8 mouse cellular contexts compared by ENCODE assay signal in the genomic region with DNA sequence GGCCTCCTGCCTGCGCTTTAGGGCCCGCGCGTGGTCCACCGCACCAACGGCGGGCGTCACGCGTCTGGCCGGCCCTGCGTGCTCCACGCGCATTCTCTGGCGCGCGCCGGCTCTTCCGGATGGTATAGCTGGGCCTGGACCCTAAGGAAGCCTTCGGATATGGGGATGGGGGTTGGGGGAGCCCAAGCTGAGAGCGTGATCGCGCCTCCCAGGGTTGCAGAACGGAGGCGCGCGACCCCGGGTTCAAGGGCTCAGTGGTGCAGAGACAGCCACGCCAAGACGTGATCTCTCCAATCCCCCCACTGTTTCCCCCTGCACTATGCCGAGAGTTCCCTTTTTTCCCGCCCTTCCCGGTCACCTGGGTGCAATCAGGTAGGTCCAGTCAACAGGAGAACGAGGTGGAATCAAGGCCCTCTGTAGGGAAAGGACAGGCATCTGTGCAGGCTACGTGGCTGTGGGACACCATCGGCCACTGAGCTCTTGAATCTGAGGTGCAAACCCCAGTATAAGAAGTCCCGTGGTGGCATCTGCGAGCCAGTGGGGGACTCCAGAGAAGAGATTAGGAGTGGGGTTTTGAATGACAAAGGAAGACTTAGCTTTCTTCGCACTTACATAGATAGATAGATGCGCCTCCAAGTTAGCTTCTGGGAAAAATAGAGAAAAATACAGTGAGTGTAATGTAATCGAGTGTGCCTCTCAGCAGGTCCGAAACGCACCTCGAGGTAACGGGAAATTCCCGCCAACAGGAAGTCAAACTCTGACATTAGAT. TPM values are rescaled to one million over a fixed set of nuclear protein-coding genes. Genes with fewer than 3 reads are reported as not detected.
DNase-seq lines count a peak whose midpoint lies in the region; ATAC-seq and TF ChIP-seq lines count a peak whose summit lies in the region.

No protein-coding gene starts in this region.

- H3K9ac ChIP-seq in heart, embryonic 14.5 days (ENCODE audit: low read length) = peak overlapping the region; percentile 99

- under 1% methylated on average over 46 of the region's 46 CpGs for WGBS in heart, embryonic 14.5 days
- whole genome bisulfite sequencing in limb, embryonic 10.5 days = 1% methylated on average over 46 of the region's 46 CpGs

- H3K27ac ChIP-seq in gastrocnemius, adult 2 months = peak overlapping the region; percentile 94
- H3K27ac ChIP-seq in bone marrow macrophage, adult 2 months (ENCODE audit: insufficient read depth, low read depth, low read length) = peak overlapping the region; percentile 68
- peak overlapping the region; percentile 69 to 89 for H3K27ac ChIP-seq in heart, embryonic 14.5 days (replicated peaks in 1 of 2; ENCODE audit: control insufficient read depth in 1 of 2, insufficient read depth in 1 of 2, low read depth in 2 of 2, low read length in 2 of 2)
- H3K27ac ChIP-seq in limb, embryonic 10.5 days = peak overlapping the region; percentile 98

- H3K36me3 ChIP-seq in heart, embryonic 14.5 days (ENCODE audit: control insufficient read depth, insufficient read depth, low read length) = peaks cover 16% of the 10 kb centered on the region
- H3K36me3 ChIP-seq in limb, embryonic 10.5 days = peaks cover 42% of the 10 kb centered on the region

- ATAC-seq in heart, embryonic 14.5 days (ENCODE audit: insufficient number of reproducible peaks, insufficient read depth, low FRiP score, low read depth) = no peak

- H3K4me2 ChIP-seq in heart, embryonic 14.5 days (ENCODE audit: low read length) = peak overlapping the region; percentile 89

- no peak for TF ChIP-seq CTCF in gastrocnemius, adult 2 months (IDR thresholded peaks at IDR 0.05)
- TF ChIP-seq CTCF in bone marrow macrophage, adult 2 months (IDR thresholded peaks at IDR 0.05; ENCODE audit: low read depth, low read length) = no peak

- H3K9me3 ChIP-seq in heart, embryonic 14.5 days (ENCODE audit: control insufficient read depth, low read length) = no peaks in the 10 kb centered on the region
- no peaks in the 10 kb centered on the region for H3K9me3 ChIP-seq in limb, embryonic 10.5 days (replicated peaks)

- peak overlapping the region; percentile 93 for H3K4me3 ChIP-seq in gastrocnemius, adult 2 months
- H3K4me3 ChIP-seq in bone marrow macrophage, adult 2 months (ENCODE audit: insufficient read depth, low read length) = peak overlapping the region; percentile 97
- H3K4me3 ChIP-seq in heart, embryonic 14.5 days (ENCODE audit: control insufficient read depth in 1 of 2, insufficient read depth in 1 of 2, low read depth in 1 of 2, low read length in 2 of 2) = peak overlapping the region; percentile 94 to 99
- H3K4me3 ChIP-seq in limb, embryonic 10.5 days = peak overlapping the region; percentile 95

- intact Hi-C loops in gastrocnemius, adult 2 months (cut with DNase I) = no loop called here

- DNase-seq in gastrocnemius, adult 2 months = no peak
- no peak for DNase-seq in gastrocnemius, adult 18-20 months (ENCODE audit: low spot score)
- DNase-seq in A20 (ENCODE audit: low read depth, low spot score) = peak; percentile 73
- peak; percentile 69 for DNase-seq in limb, embryonic 10.5 days (ENCODE audit: low spot score)
- DNase-seq in naive thymus-derived CD4-positive, alpha-beta T cell, adult 2 months (ENCODE audit: low read depth) = peak; percentile 51
- no peak for DNase-seq in urinary bladder, postnatal 36 days (ENCODE audit: low spot score in 2 of 2)

- no peak for TF ChIP-seq POLR2A in bone marrow macrophage, adult 2 months (IDR thresholded peaks at IDR 0.05; ENCODE audit: borderline replicate concordance, low read depth, low read length)

- H3K4me1 ChIP-seq in bone marrow macrophage, adult 2 months (ENCODE audit: control insufficient read depth, insufficient read depth, low read length) = peaks cover 24% of the 10 kb centered on the region
- peaks cover 11 to 41% of the 10 kb centered on the region in 2 experiments for H3K4me1 ChIP-seq in heart, embryonic 14.5 days (ENCODE audit: control insufficient read depth in 2 of 2, insufficient read depth in 2 of 2, low read length in 2 of 2)
- H3K4me1 ChIP-seq in limb, embryonic 10.5 days = peaks cover 18% of the 10 kb centered on the region

- H3K27me3 ChIP-seq in heart, embryonic 14.5 days (ENCODE audit: control insufficient read depth, insufficient read depth, low read length) = no peaks in the 10 kb centered on the region
- H3K27me3 ChIP-seq in limb, embryonic 10.5 days (ENCODE audit: low read depth, poor library complexity, severe bottlenecking) = no peaks in the 10 kb centered on the region

RNA-seq across cellular contexts. Expression of a gene that starts 0.6 kb away (rescaled TPM):
- 10 to 100 TPM; 52.5 to 55.5 TPM for total RNA-seq in gastrocnemius, adult 2 months (2021)
- total RNA-seq in gastrocnemius, adult 18-20 months (2021) = 10 to 100 TPM; 50.7 to 55.5 TPM
- 29.4 and 32.0 TPM in 2 replicates for polyA plus RNA-seq in bone marrow macrophage, adult 2 months (2012; ENCODE audit: insufficient read depth, insufficient read length, missing spikeins)
- polyA plus RNA-seq in heart, embryonic 14.5 days (2014; fragmentation: Nextera tagmentation; extraction: Ambion mirVana) = 103 and 104 TPM in 2 replicates
- polyA plus RNA-seq in limb, embryonic 10.5 days (2016; fragmentation: Nextera tagmentation; extraction: Ambion mirVana) = 267 and 279 TPM in 2 replicates

RNA-seq across cellular contexts. Expression of a gene that starts 9.1 kb away (rescaled TPM):
- total RNA-seq in gastrocnemius, adult 2 months (2021) = 10 to 100 TPM; 41.3 to 45.4 TPM
- 10 to 100 TPM; 38.2 to 40.3 TPM for total RNA-seq in gastrocnemius, adult 18-20 months (2021)
- polyA plus RNA-seq in bone marrow macrophage, adult 2 months (2012; ENCODE audit: insufficient read depth, insufficient read length, missing spikeins) = 363 and 383 TPM in 2 replicates
- polyA plus RNA-seq in heart, embryonic 14.5 days (2014; fragmentation: Nextera tagmentation; extraction: Ambion mirVana) = 311 and 354 TPM in 2 replicates
- 224 and 237 TPM in 2 replicates for polyA plus RNA-seq in limb, embryonic 10.5 days (2016; fragmentation: Nextera tagmentation; extraction: Ambion mirVana)

RNA-seq across cellular contexts. Expression of a gene that starts 47.1 kb away (rescaled TPM):
- 100 to 1,000 TPM; 276 to 473 TPM for total RNA-seq in gastrocnemius, adult 2 months (2021)
- total RNA-seq in gastrocnemius, adult 18-20 months (2021) = 100 to 1,000 TPM; 141 to 200 TPM
- 18.5 and 22.0 TPM in 2 replicates for polyA plus RNA-seq in bone marrow macrophage, adult 2 months (2012; ENCODE audit: insufficient read depth, insufficient read length, missing spikeins)
- polyA plus RNA-seq in heart, embryonic 14.5 days (2014; fragmentation: Nextera tagmentation; extraction: Ambion mirVana) = 1,748 and 1,849 TPM in 2 replicates
- polyA plus RNA-seq in limb, embryonic 10.5 days (2016; fragmentation: Nextera tagmentation; extraction: Ambion mirVana) = 183 and 211 TPM in 2 replicates

Comparison
In these comparisons a context has a peak if more than half of its experiments do, and no peak if none do; other contexts are left out.
1. DNase-seq: peak in A20 (single experiment), limb, embryonic 10.5 days (single experiment) and naive thymus-derived CD4-positive, alpha-beta T cell, adult 2 months (single experiment); none in gastrocnemius, adult 2 months (single experiment), gastrocnemius, adult 18-20 months (single experiment) and urinary bladder, postnatal 36 days (0 of 2).
2. Peak in every context shown above with its lines, with median percentiles within 50 percentile points of each other: H3K27ac ChIP-seq and H3K4me3 ChIP-seq.